Mouse (Mus musculus): ENCODE measurements around the gene Slc9a1.

DNA sequence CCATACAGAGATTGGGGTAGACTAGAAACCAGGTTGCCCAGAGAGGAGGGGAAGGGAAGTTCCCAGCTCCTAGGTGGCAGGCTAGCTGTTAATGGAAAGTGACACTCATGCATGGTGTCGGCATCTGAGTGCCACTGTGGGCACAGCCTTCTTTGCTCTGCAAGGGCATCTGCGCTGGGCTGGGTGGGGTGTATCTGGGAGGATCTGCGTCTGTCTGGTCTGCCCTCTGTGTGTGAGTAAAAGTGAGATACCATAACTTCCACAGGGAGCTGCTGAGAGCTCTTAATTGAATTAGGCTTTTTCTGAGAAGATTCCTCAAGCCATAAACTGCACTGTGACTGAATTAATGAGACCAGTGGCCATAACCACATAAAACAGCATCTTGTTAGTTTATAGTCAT lies 10.4 kb downstream of the Slc9a1 start:
- TF ChIP-seq CTCF (IDR thresholded peaks at IDR 0.05; ENCODE audit: extremely low read depth, insufficient read depth, low read length) (no peak), POLR2A (IDR thresholded peaks at IDR 0.05; ENCODE audit: extremely low read depth, insufficient read depth, low read length) (no peak)

Data from cortical plate, adult 2 months (tissue).